Mouse (Mus musculus): ENCODE results near the gene Avpi1. TPM values are rescaled to one million over a fixed set of nuclear protein-coding genes. Genes with fewer than 3 reads are reported as not detected.

The Avpi1 gene
- 36.3 and 41.1 TPM in 2 replicates for polyA plus RNA-seq (2012; rRNA removed)

- Histone ChIP-seq H3K4me1 (ENCODE audit: control insufficient read depth, insufficient read depth, low read length) (peaks cover 4% of the 10 kb centered on the region), H3K27ac (ENCODE audit: insufficient read depth, low read length) (peak within 1 kb of the TSS; percentile 84), H3K4me3 (ENCODE audit: insufficient read depth, low read length) (peak within 1 kb of the TSS; percentile 60)
- TF ChIP-seq CTCF (IDR thresholded peaks at IDR 0.05; ENCODE audit: extremely low read depth, insufficient read depth, low read length) = no peak
- TF ChIP-seq POLR2A (IDR thresholded peaks at IDR 0.05; ENCODE audit: extremely low read depth, insufficient read depth, low read length) = peak; percentile 92
Observed at GRCm38 (mm10) chr19:42128787-42129508, at the start of gene Avpi1. Avpi1 (minus strand) TSS chr19:42129059.

DNA sequence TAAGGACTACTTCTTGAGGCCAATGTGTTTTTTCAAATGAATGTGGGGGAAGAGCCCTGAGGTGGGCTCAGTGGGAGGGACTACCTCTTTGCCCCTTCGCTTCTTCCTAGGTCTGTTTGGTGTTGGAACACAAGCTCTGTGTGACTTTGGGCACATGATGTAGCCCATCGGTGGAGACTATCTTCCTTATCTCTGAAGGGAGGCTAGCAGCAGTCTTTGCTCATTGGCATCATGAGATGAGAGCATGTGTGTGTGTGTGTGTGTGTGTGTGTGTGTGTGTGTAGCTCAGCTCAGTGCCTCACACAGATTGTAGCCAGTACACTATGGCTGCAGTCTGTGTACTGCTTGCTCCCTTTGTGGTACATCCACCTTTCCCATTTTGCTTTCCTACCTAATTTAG, 48.6 kb upstream of the Avpi1 start:
- no peak for TF ChIP-seq CTCF (IDR thresholded peaks at IDR 0.05; ENCODE audit: extremely low read depth, insufficient read depth, low read length)
- TF ChIP-seq POLR2A (IDR thresholded peaks at IDR 0.05; ENCODE audit: extremely low read depth, insufficient read depth, low read length) = no peak
- Histone ChIP-seq H3K4me1 (ENCODE audit: control insufficient read depth, insufficient read depth, low read length) (no peaks in the 10 kb centered on the region), H3K27ac (ENCODE audit: insufficient read depth, low read length) (no peak overlapping the region), H3K4me3 (ENCODE audit: insufficient read depth, low read length) (no peak overlapping the region)

GRCm38 (mm10) chr19:42176841-42177240, 48.0 kb upstream of the Avpi1 start:
- Histone ChIP-seq H3K4me3 (ENCODE audit: insufficient read depth, low read length) (no peak overlapping the region), H3K4me1 (ENCODE audit: control insufficient read depth, insufficient read depth, low read length) (no peaks in the 10 kb centered on the region), H3K27ac (ENCODE audit: insufficient read depth, low read length) (no peak overlapping the region)
- TF ChIP-seq CTCF (IDR thresholded peaks at IDR 0.05; ENCODE audit: extremely low read depth, insufficient read depth, low read length) (no peak), POLR2A (IDR thresholded peaks at IDR 0.05; ENCODE audit: extremely low read depth, insufficient read depth, low read length) (no peak)

DNA sequence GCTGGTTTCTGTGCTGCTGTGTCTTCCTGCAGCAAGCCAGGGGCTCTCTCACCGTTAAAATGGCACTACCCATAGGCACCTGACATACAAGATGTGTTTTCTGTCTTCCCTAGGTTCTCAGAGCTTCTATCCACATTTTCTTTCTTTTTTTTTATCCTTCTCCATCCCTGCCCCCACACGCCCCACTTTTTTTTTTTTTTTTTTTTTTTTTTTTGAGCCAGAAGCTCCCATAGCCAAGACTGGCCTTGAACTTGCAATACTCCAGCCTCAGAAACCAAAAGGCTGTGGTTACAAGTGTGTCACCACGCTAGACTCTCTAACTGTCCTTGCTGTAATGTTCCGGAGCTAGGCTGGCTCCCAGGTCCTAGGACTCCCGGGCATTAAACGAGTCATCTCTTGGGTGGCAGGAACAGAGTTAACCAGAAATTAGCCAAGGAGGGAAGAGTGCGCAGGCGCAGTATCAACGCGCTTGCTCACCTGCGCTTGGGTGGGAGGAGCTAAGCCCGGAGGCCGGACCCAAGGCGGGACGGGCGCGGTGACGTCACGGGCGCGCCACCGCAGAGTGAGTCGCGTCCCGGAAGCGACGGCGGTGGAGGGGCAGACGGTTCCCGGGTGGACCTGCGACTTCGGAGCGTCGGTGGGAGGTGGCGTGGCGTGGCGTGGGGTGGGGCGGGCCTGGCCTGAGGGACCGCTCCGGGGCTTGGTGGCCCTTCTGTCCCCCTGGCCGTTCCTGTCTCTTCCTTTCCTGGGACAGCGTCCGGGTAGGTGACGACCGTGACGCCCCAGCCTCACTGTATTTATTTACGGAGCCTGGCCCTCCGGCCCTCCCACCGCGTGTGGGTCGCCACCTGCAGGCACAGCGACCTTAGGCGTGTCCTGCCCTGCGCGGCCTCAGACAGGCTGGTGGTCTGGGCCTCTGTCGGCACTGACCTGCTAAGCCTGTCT, 41.4 kb upstream of the Avpi1 start:
- TF ChIP-seq POLR2A (IDR thresholded peaks at IDR 0.05; ENCODE audit: extremely low read depth, insufficient read depth, low read length) (peak; percentile 60; the same call in 1 of the 2 replicates), CTCF (IDR thresholded peaks at IDR 0.05; ENCODE audit: extremely low read depth, insufficient read depth, low read length) (no peak)
- Histone ChIP-seq H3K4me1 (ENCODE audit: control insufficient read depth, insufficient read depth, low read length) (peaks cover 7% of the 10 kb centered on the region), H3K4me3 (ENCODE audit: insufficient read depth, low read length) (peak overlapping the region; percentile 89), H3K27ac (ENCODE audit: insufficient read depth, low read length) (no peak overlapping the region)

- peaks cover 7% of the 10 kb centered on the region for H3K4me1 ChIP-seq (ENCODE audit: control insufficient read depth, insufficient read depth, low read length)
- no peak for TF ChIP-seq POLR2A (IDR thresholded peaks at IDR 0.05; ENCODE audit: extremely low read depth, insufficient read depth, low read length)
- TF ChIP-seq CTCF (IDR thresholded peaks at IDR 0.05; ENCODE audit: extremely low read depth, insufficient read depth, low read length) = no peak
- no peak overlapping the region for H3K27ac ChIP-seq (ENCODE audit: insufficient read depth, low read length)
- H3K4me3 ChIP-seq (ENCODE audit: insufficient read depth, low read length) = no peak overlapping the region
Observed at GRCm38 (mm10) chr19:42169322-42169975, 40.6 kb upstream of the Avpi1 start.

GRCm38 (mm10) chr19:42167489-42167888, 38.6 kb upstream of the Avpi1 start:
- Histone ChIP-seq H3K4me3 (ENCODE audit: insufficient read depth, low read length) (no peak overlapping the region), H3K4me1 (ENCODE audit: control insufficient read depth, insufficient read depth, low read length) (peaks cover 11% of the 10 kb centered on the region), H3K27ac (ENCODE audit: insufficient read depth, low read length) (no peak overlapping the region)
- no peak for TF ChIP-seq CTCF (IDR thresholded peaks at IDR 0.05; ENCODE audit: extremely low read depth, insufficient read depth, low read length)
- TF ChIP-seq POLR2A (IDR thresholded peaks at IDR 0.05; ENCODE audit: extremely low read depth, insufficient read depth, low read length) = no peak

- peaks cover 11% of the 10 kb centered on the region for H3K4me1 ChIP-seq (ENCODE audit: control insufficient read depth, insufficient read depth, low read length)
- no peak overlapping the region for H3K27ac ChIP-seq (ENCODE audit: insufficient read depth, low read length)
- TF ChIP-seq CTCF (IDR thresholded peaks at IDR 0.05; ENCODE audit: extremely low read depth, insufficient read depth, low read length) (no peak), POLR2A (IDR thresholded peaks at IDR 0.05; ENCODE audit: extremely low read depth, insufficient read depth, low read length) (no peak)
Observed at GRCm38 (mm10) chr19:42166766-42167165, 37.9 kb upstream of the Avpi1 start.

DNA sequence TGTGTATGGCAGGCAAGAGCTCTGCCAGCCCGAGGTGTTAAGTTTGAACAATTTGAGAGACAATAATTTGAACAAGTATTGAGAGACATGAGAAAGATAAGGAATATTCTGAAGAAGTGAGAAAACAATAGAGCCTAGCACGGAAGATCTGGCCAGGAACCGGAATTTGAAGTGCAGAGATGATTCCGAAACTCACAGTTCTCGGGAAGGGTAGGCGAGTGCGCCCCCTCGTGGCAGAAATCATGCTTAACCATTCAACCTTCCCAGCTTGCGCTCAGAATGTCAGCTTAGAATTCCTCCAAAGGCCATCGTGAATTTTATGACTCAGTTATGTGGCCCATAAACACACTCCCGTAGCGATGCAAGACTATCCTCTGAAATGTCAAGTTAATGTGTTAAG, 37.3 kb upstream of the Avpi1 start:
- TF ChIP-seq CTCF (IDR thresholded peaks at IDR 0.05; ENCODE audit: extremely low read depth, insufficient read depth, low read length) (peak; percentile 92), POLR2A (IDR thresholded peaks at IDR 0.05; ENCODE audit: extremely low read depth, insufficient read depth, low read length) (no peak)
- Histone ChIP-seq H3K4me3 (ENCODE audit: insufficient read depth, low read length) (no peak overlapping the region; the same call in 1 of the 2 replicates), H3K4me1 (ENCODE audit: control insufficient read depth, insufficient read depth, low read length) (peaks cover 6% of the 10 kb centered on the region), H3K27ac (ENCODE audit: insufficient read depth, low read length) (no peak overlapping the region)

More at GRCm38 (mm10) chr19:42166766-42167165, 37.9 kb upstream of the Avpi1 start:
- no peak overlapping the region for H3K4me3 ChIP-seq (ENCODE audit: insufficient read depth, low read length)

DNA sequence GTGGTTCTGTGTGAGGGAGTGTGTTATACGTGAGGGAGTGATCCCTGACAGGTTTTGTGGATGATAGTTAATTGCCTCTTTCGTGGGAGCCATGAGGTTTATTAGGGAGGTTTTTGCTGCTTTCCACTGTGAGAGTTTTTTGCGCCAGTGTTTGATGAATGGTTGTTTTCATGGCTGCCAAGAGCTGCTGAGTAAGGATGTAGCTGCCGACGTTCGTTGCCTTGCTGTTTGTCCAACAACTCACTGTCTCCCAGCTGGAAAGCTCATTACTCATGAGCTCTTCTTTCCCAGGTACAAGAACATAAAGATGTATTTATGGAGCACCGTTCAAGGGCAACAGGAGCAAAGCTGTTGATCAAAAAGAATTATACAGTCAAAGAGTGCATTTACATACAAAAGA, 35.3 kb upstream of the Avpi1 start:
- Histone ChIP-seq H3K4me3 (ENCODE audit: insufficient read depth, low read length) (no peak overlapping the region), H3K27ac (ENCODE audit: insufficient read depth, low read length) (no peak overlapping the region), H3K4me1 (ENCODE audit: control insufficient read depth, insufficient read depth, low read length) (peaks cover 3% of the 10 kb centered on the region)
- no peak for TF ChIP-seq CTCF (IDR thresholded peaks at IDR 0.05; ENCODE audit: extremely low read depth, insufficient read depth, low read length)
- TF ChIP-seq POLR2A (IDR thresholded peaks at IDR 0.05; ENCODE audit: extremely low read depth, insufficient read depth, low read length) = no peak
